Mouse (Mus musculus) urinary bladder, postnatal 10 days (tissue): ENCODE data around the gene Apol9b.

Source experiments
- DNase-seq: peaks from one replicate; pipeline ENCODE4 v3.0.0; 2022; ENCODE audit warnings: low spot score

The Apol9b gene

DNA sequence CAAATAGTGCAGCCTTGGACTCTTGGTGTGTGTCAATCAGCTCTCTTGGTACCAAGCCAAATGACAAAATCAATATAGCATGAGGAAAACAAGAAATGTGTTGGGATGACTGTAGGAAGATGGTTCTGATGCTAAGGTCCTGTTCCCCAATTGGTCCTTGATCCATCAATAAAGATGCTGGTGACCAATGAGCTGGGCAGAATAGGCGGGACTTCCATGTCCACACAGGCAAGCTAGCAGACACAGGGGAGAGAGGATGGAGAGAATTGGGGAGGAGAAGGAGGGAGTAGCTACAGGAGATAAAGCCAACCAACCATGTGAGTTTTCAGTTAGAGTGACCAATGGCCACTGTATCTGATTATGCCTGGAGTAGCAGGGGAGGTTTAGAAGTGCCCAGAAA, 17.5 kb downstream of the Apol9b start:
- no peak for DNase-seq

GRCm38 (mm10) chr15:77748414-77748813, 19.6 kb downstream of the Apol9b start:
- DNase-seq: no peak

DNA sequence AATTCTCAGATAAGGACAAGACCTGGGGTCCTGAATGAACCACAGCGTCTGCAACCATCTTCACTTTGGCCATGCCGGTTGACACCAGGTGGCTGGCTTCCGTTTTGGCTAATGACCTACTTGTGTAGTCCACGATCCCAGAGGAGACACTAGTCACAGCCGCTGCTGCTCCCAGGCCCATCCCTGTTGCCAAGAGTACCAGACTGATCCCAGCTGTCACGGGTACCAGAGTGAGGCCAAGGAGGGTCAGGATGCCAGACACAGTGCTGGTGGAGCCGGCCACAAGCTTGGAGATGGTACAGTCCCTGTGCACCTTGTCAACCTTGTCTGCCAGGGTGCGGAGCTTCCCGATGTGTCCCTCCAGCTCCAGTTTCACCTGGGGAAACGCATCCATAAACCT, 20.9 kb downstream of the Apol9b start:
- no peak for DNase-seq

GRCm38 (mm10) chr15:77750461-77750860, 21.6 kb downstream of the Apol9b start:
- DNase-seq: no peak

DNA sequence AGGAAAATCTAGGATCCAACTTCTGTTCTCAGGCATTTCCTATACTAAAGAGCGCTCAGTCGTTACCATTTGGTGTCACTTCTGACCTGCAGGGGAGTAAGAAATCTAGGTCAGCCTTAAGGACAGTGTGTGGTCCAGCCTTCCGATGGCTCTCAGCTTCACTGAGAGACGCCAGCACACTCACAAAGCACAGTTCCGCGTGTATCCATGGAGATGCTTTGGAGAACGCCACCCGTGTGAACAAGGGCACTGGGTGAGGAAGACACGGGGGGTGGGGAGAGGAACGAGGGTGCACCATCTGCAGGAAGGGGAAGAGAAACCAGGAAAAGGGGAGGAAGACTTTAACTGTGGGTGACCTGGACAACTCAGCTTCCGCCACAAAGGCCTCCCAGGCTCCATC, 23.6 kb downstream of the Apol9b start:
- DNase-seq: no peak

DNA sequence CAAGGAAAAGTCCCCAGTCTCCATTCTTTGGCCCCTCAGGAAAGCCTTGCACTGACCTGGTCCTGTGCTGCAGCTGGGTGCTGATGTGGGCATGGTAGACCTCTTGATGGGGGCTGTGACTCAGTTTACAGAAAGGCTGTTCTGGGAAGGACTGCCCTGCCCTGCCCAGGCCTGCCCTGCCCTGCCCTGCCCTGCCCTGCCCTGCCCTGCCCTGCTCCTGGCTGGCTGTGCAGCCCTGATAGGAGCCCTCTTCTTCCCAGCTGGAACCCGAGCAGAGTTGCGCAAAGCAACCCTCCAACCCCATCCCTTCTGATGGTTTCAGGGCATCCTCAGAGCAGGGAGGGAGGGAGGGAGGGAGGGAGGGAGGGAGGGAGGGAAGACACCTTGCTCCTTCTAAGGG, 26.3 kb downstream of the Apol9b start:
- DNase-seq: no peak

DNA sequence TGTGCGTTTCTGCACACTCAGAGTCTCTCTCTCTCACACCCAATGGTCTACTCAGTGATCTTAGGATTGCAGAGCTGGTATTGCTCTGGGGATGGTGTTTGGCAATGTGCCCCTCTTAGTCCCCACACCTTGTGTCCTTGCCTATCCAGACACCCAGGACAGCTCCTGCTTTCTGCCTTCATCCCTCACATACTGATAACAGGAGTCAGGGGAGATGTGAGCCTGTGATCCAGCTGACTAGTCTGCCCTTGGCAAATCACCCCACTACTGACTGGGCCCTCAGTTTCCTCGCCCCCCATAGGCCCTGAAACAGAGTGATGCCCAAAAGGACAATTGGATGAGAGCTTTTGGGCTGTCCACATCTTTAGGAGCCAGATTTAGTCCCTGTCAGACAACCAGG, 27.2 kb downstream of the Apol9b start:
- no peak for DNase-seq

DNA sequence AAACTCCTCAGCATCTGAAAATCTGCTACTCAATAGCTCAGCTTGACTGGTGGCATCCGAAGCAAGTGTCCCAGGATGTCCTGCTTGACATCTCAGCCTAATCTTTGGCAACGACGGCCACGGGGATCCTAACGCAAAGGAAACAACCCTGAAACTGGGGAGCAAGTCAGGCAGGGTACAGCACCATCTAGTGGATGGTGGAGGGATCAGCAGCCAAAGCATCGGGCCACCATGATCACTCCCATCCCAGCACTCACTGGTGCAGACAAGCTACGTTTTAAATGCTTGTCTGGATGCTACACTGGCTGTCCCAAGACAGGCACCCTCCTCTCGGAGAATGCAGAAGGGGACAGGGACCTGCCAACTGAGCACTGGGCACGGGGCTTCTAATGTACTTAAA, 28.0 kb downstream of the Apol9b start, which contains the start of gene Apol8:
TSS of gene Apol8 (minus strand) at position 156 of the 400 bp plus-strand sequence.
- no peak for DNase-seq

DNA sequence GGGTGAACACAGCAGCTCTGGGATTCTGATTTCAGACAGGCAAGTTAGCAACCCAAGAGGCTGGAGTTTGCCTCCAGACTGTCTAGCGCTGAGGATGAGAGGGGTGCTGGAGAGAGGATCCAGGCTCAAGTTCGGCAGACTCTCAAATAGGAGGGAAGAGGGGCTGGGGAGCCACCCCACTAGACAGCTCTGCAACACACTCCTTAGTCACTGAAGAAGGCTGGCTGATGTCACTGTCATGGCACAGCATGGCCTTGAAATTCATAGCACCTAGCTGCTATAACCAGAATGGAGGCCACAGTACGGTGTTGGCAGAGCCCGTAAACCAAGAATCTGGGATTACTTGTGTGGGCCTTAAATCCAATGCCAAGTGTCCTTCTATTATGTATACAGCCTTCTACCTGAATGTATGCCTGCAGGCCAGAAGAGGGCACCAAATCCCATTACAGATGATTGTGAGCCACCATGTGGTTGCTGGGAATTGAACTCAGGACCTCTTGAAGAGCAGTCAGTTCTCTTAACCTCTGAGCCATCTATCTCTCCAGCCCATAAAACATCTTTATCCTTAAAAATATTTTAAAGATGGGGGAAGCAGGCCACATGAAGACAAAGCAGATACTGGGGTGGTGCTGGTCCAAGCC, 28.9 kb downstream of the Apol9b start:
- DNase-seq: no peak

DNA sequence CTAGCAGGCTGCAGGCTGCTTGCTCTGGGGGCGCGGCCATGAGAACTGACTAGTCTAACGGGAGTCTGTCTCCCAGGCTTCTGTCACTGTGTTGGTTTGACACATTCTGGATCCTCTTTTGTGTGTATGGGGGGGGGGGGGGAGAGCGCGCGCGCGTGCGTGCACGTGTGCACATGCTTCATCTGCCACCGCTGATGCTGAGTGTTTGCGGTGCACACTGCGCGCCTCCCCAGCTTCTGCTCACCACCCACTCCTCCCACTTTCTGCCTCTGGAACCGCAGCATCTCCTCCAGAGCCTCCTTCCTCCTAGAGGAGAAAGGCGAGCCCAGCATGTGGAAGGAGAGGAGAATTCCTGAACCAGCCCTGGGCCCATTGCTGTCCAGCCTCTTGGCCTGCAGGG, 31.2 kb downstream of the Apol9b start:
- DNase-seq: no peak

- DNase-seq: no peak
These were observed 32.2 kb downstream of the Apol9b start for GRCm38 (mm10) chr15:77761083-77761482.

GRCm38 (mm10) chr15:77761561-77762380, 32.9 kb downstream of the Apol9b start:
- DNase-seq: no peak

DNA sequence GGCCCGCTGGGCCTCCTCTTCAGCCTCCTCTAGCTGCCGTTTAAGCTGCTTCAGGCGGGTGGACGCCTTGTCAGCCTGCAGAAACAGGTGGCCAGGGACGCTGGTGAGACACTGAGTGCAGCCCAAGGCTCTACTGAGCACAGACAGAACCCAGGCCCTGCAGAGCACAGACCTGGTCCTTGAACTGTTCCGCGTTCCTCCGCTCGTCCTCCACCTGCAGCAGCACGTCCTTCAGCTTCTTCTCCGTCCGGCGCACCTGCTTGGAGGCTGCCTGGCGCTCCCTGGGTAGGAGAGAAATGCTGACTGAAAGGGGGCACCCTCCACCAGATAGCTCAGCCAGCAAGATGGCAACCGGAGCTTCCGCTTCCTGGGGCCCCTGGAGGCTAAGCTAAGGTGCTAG, 34.2 kb downstream of the Apol9b start:
- no peak for DNase-seq

DNA sequence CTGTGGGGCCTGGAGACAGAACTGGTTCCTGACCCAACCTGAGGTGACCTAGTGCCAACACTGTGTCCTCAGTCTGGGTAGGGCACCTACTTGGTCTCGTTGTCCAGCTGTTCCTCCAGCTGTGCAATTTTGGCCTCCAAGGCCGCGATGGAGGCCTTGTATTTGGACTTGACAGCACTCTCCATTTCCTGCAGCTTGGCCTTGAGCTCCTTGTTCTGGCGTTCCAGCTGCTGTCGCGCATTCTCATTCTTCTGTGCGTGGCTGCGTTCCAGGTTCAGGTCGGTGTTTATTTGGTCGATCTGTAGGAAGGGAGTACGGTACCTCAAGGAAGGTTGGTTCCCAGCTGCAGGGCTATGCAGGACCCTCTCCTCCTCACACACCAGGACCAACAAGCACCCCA, 34.9 kb downstream of the Apol9b start:
- DNase-seq: no peak

DNA sequence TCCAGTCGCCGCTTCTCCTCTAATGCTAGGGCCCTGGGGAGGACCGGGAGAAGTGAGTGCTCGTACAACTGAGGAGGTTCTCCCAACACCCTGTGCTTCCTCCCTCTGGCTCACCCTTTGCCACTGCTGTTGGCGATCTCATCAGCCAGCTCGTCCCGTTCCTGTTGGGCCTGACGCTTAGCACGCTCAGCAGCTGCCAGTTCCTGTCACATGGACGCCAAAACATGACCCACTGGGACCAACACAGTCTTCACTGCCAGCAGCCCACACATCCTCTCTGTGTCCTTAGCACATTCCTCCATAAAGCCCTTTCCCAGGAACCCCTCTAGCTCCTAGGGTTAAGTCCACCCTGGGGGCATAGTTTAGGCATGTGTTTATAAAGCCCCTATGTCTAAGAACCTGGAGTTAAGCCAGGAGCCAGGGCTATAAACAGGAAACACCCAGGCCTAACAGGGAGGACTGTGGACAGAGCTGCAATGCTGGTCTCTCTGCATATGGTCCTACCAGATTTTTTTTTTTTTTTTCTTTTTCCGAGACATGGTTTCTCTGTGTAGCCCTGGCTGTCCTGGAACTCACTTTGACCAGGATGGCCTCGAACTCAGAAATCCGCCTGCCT, 35.7 kb downstream of the Apol9b start:
- no peak for DNase-seq

DNA sequence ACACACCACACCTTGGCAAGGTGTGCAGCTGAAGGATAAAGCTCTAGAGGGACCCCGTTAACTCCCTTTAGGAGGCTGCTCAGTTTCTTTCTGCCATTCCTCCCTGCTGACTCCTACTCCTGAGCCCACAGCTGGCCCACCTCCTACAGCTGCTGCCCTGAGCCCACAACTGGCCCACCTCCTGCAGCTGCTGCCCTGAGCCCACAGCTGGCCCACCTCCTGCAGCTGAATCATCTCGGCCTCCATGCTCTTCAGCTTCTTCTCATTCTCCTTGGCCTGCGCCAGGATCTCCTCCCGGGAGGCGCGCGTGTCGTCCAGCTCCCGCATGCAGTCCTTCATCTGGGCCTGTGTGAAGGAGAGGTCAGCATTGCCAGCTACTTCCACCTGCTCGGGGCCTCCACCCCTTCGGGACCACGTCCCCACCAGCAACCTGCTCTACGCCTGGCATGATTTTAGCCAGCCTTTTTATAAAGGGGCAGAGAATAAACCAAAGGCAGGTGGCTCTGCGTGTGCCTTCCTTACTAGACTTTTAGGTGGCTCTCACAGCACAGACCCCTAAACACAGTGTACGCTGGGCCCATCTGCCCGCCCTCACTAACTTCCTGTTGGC, 36.8 kb downstream of the Apol9b start:
- DNase-seq: no peak

DNA sequence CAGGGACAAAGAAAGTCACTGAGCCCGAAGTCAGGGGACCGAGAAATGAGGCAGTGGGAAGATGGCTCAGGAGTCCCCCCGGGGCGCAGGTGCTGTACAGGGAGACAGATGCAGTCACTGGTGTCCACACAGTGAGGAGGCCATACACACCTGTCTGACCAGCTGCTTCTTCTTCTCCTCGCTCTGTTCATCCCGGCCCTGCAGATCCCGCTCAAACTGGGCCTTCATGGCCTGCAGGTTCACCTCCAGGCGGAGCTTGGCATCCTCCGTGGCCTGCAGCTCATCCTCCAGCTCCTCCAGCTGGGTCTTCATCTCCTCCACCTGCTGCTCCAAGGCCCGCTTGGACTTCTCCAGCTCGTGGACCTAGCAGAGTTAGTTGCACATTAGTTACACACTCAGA, 38.1 kb downstream of the Apol9b start:
- no peak for DNase-seq

DNA sequence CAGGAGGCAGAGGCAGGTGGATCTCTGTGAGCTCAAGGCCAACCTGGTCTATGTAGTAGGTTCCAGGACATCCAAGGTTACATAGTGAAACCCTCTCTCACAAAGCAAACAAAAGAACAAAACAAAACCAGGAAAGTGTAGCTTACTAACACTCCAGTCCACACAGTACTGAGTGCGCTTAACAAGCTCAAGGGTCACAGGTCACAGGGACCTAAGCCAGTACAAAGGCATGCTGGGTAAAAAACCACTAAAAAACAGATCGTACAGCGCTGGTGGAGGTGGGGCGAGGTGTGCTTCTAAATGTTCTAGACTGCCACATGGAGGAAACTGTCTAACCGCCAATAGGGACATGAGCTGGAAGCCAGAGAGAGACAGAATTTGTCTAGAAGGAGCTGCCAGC, 41.5 kb downstream of the Apol9b start:
- DNase-seq: no peak

DNA sequence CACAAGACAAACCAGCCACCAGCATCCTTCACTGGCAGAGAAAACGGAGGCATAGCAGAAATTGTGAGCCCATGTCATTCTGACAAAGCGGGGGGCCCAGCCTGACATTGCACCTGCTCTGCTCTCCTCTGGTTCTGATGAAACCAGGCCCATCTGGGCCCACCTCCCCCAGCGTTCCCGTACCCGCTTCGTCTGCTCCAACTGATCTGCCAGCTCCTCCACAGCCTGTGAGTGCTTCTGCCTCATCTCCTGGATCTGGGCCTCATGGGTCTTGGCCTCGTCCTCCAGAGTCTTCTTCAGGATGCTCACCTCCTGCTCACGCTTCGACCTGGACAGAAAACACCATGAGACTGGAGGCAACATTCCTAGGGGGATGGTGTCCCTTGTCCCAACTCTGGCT, 42.1 kb downstream of the Apol9b start:
- no peak for DNase-seq

- no peak for DNase-seq
These were observed 44.5 kb downstream of the Apol9b start for GRCm38 (mm10) chr15:77773099-77773915.

- no peak for DNase-seq
These were observed 45.5 kb downstream of the Apol9b start for GRCm38 (mm10) chr15:77774303-77774702.
